Mouse (Mus musculus): ENCODE data around the gene Decr2.

- TF ChIP-seq CTCF (IDR thresholded peaks at IDR 0.05; ENCODE audit: low read depth, low read length), result no peak
- no peak for TF ChIP-seq POLR2A (IDR thresholded peaks at IDR 0.05; ENCODE audit: extremely low read depth, insufficient read depth, low read length)
Measured at GRCm38 (mm10) chr17:26137106-26137750, 47.1 kb upstream of the Decr2 start.

Measured in liver, adult 2 months (tissue).